Comparison of ENCODE assay signal across 8 mouse cellular contexts in the genomic region with DNA sequence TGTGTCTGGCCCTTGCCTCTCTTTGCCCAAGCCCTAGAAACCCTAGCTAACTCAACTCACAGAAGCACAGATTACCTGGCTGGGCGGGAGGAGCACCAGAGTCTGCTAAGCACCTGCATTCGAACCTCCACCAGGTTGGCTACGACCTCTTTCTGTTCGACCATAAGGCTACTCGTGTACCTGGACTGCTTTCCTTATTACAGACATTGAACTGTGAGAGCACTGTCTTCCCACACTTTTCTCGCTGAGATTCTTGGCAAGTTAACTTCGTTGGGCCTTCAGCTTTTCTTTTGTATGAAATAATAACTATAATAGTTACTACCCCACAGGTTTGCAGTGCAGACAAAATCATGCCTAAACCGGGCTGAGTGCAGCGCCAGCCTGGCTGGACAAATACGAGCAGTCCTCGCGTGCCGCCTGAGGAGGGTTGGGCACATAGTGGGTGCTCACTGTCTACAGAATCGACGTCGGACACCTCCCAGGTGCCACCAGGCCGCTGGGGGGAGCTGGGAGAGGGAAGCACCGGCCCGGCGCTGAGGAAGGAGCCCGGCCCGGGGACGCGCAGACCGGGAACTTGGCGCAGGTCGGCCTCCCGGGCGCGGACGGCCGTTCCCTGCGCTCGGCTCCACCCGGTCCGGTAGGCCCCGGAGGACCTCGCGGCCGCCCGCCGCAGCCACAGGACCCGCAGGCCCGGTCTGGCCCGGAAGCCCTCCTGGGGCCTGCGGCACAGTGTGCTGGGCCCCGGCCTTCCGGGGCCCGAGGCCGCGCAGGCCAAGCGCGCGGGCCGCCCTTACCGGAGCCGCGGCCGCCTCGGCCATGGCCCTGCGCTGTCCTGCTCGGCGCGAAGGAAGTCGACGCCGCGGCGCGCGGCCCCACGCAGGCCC. TPM values are rescaled to one million over a fixed set of nuclear protein-coding genes. Genes with fewer than 3 reads are reported as not detected.
A peak's percentile ranks its signal among the peaks of the same experiment; 100 is the strongest.
DNase-seq lines count a peak whose midpoint lies in the region; ATAC-seq lines count a peak whose summit lies in the region.

No protein-coding gene starts in this region.

- DNase-seq in Muller cell, postnatal 12 days (ENCODE audit: inconsistent ontology term), result peak; percentile 81
- peak; percentile 79 for DNase-seq in cerebellum, postnatal 10 days
- DNase-seq in frontal cortex, postnatal 10 days (ENCODE audit: low spot score in 2 of 2), result peak; percentile 51 to 57
- peak; percentile 74 for DNase-seq in hindbrain, embryonic 11.5 days (ENCODE audit: low spot score)
- DNase-seq in layer of hippocampus, postnatal 25 days (ENCODE audit: extremely low spot score in 1 of 2, low spot score in 1 of 2), result peak; percentile 40 to 50
- peak; percentile 72 for DNase-seq in lung, postnatal 36 days
- DNase-seq in retina, adult 2 months (ENCODE audit: low read depth, low spot score), result peak; percentile 13
- DNase-seq in thymus, postnatal 14 days, result peak; percentile 82

- 3% methylated on average over 63 of the region's 72 CpGs for WGBS in hindbrain, embryonic 11.5 days

- H3K4me1 ChIP-seq in hindbrain, embryonic 11.5 days (replicated peaks; ENCODE audit: control insufficient read depth, insufficient read depth, low read length), result peaks cover 3% of the 10 kb centered on the region; the same call in 1 of the 2 replicates

- peaks cover 8% of the 10 kb centered on the region for H3K36me3 ChIP-seq in hindbrain, embryonic 11.5 days (ENCODE audit: control insufficient read depth, insufficient read depth, low read length)

- peak overlapping the region; percentile 96 for H3K9ac ChIP-seq in hindbrain, embryonic 11.5 days (ENCODE audit: low read depth, low read length)

- peak; percentile 93 for ATAC-seq in hindbrain, embryonic 11.5 days (ENCODE audit: low FRiP score)

- peak overlapping the region; percentile 89 for H3K4me3 ChIP-seq in hindbrain, embryonic 11.5 days (ENCODE audit: low read depth, low read length)

- no peaks in the 10 kb centered on the region for H3K27me3 ChIP-seq in hindbrain, embryonic 11.5 days (ENCODE audit: control insufficient read depth, insufficient read depth, low read length)

- H3K9me3 ChIP-seq in hindbrain, embryonic 11.5 days (ENCODE audit: control insufficient read depth, low read length), result no peaks in the 10 kb centered on the region

- H3K27ac ChIP-seq in hindbrain, embryonic 11.5 days (ENCODE audit: low read depth, low read length), result peak overlapping the region; percentile 86

- H3K4me2 ChIP-seq in hindbrain, embryonic 11.5 days (replicated peaks; ENCODE audit: low read depth, low read length), result peak overlapping the region; percentile 74

RNA-seq across cellular contexts. Expression of a gene that starts 0.6 kb away (rescaled TPM):
- 20.7 and 23.9 TPM in 2 replicates for polyA plus RNA-seq in hindbrain, embryonic 11.5 days (2014; fragmentation: Nextera tagmentation; extraction: Ambion mirVana)
- total RNA-seq in layer of hippocampus, postnatal 25 days (2021), result 10 to 100 TPM; 29.6 to 31.8 TPM

RNA-seq across cellular contexts. Expression of a gene that starts 37.1 kb away (rescaled TPM):
- 9.3 and 9.7 TPM in 2 replicates for polyA plus RNA-seq in hindbrain, embryonic 11.5 days (2014; fragmentation: Nextera tagmentation; extraction: Ambion mirVana)
- total RNA-seq in layer of hippocampus, postnatal 25 days (2021), result 10 to 100 TPM; 33.8 to 33.9 TPM

Comparison
In these comparisons a context has a peak if more than half of its experiments do, and no peak if none do; other contexts are left out.
1. Peak in every context shown above with its lines: DNase-seq, ATAC-seq, H3K4me3 ChIP-seq and H3K27ac ChIP-seq.
2. DNase-seq: peak in every context shown above with its lines; median percentile 82 in thymus, postnatal 14 days; 81 in Muller cell, postnatal 12 days; 79 in cerebellum, postnatal 10 days; 74 in hindbrain, embryonic 11.5 days; 72 in lung, postnatal 36 days; 54 in frontal cortex, postnatal 10 days; 45 in layer of hippocampus, postnatal 25 days; 13 in retina, adult 2 months.